In the genomic region with DNA sequence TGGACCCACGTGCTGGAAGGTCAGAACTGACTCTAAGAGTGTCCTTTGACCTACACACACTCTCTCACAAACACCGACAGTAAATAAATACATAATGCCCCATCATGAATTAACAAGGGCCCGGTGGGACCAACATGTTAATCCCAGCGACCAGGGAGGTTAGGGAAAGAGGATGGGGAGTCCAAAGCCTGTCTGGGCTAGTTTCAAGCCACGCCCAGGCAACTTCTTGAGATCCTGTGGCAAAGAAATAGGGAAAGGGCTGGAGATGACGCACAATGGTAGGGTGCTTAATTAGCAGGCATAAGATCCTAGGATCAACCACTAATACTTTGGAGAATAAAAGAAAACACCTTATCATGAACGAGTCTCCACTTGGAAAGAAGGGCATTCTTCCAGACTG, we compare ENCODE assay signal across 9 mouse cellular contexts. TPM values are rescaled to one million over a fixed set of nuclear protein-coding genes. Genes with fewer than 3 reads are reported as not detected.
DNase-seq lines count a peak whose midpoint lies in the region; ATAC-seq and TF ChIP-seq lines count a peak whose summit lies in the region.
"Had no signal": no experiment of that assay in that cellular context is flagged by ENCODE, and none has a peak within 500 bp of the region (broad histone marks: within the 10 kb centered on the region; RNA-seq: fewer than 3 reads in every experiment).

No protein-coding gene starts in this region.

- ATAC-seq in embryonic facial prominence, embryonic 15.5 days (ENCODE audit: insufficient number of reproducible peaks, low FRiP score, low TSS enrichment, low read depth) = no peak
- no peak for ATAC-seq in limb, embryonic 14.5 days (ENCODE audit: low FRiP score, low read depth)
- no peak for ATAC-seq in stomach, embryonic 14.5 days (ENCODE audit: insufficient number of reproducible peaks, insufficient read depth, low FRiP score, low read depth)

- H3K9ac ChIP-seq in liver, adult 2 months (ENCODE audit: low read depth, low read length) = no peak overlapping the region
- H3K9ac ChIP-seq in embryonic facial prominence, embryonic 15.5 days = no peak overlapping the region
- 0 out of 2 replicates have a peak overlapping the region, but pooled peaks have one; percentile 6 for H3K9ac ChIP-seq in limb, embryonic 14.5 days (ENCODE audit: low read depth, low read length, severe bottlenecking)
- no peak overlapping the region for H3K9ac ChIP-seq in stomach, embryonic 14.5 days (replicated peaks; ENCODE audit: low read depth, low read length)

- H3K4me1 ChIP-seq in liver, adult 2 months (ENCODE audit: control insufficient read depth, insufficient read depth, low read length) = peaks cover 6% of the 10 kb centered on the region; the same call in 1 of the 2 replicates
- H3K4me1 ChIP-seq in embryonic facial prominence, embryonic 15.5 days = peaks cover 16% of the 10 kb centered on the region
- peaks cover 6% of the 10 kb centered on the region; the same call in 1 of the 2 replicates for H3K4me1 ChIP-seq in limb, embryonic 14.5 days (ENCODE audit: control insufficient read depth, insufficient read depth, low read length)
- peaks cover 6% of the 10 kb centered on the region; the same call in 1 of the 2 replicates for H3K4me1 ChIP-seq in stomach, embryonic 14.5 days (ENCODE audit: control insufficient read depth, insufficient read depth, low read length)

- WGBS in liver, adult 2 months = 43% methylated on average over 7 of the region's 7 CpGs
- WGBS in embryonic facial prominence, embryonic 15.5 days = 67% methylated on average over 7 of the region's 7 CpGs
- 77% methylated on average over 7 of the region's 7 CpGs for WGBS in limb, embryonic 14.5 days
- 72% methylated on average over 7 of the region's 7 CpGs for WGBS in stomach, embryonic 14.5 days

- no peaks in the 10 kb centered on the region for H3K9me3 ChIP-seq in embryonic facial prominence, embryonic 15.5 days (replicated peaks)
- no peaks in the 10 kb centered on the region for H3K9me3 ChIP-seq in limb, embryonic 14.5 days (ENCODE audit: control insufficient read depth, low read length)
- no peaks in the 10 kb centered on the region for H3K9me3 ChIP-seq in stomach, embryonic 14.5 days (ENCODE audit: control insufficient read depth, low read depth, low read length)

- no peaks in the 10 kb centered on the region for H3K36me3 ChIP-seq in liver, adult 2 months (ENCODE audit: control insufficient read depth, insufficient read depth, low read length)
- peaks cover 43% of the 10 kb centered on the region for H3K36me3 ChIP-seq in embryonic facial prominence, embryonic 15.5 days
- H3K36me3 ChIP-seq in limb, embryonic 14.5 days (ENCODE audit: control insufficient read depth, insufficient read depth, low read length) = peaks cover 36% of the 10 kb centered on the region
- H3K36me3 ChIP-seq in stomach, embryonic 14.5 days (ENCODE audit: control insufficient read depth, insufficient read depth, low read length) = peaks cover 23% of the 10 kb centered on the region

- H3K27ac ChIP-seq in liver, adult 2 months (replicated peaks; ENCODE audit: insufficient read depth, low read depth, low read length) = no peak overlapping the region
- H3K27ac ChIP-seq in embryonic facial prominence, embryonic 15.5 days (replicated peaks) = no peak overlapping the region
- H3K27ac ChIP-seq in limb, embryonic 14.5 days (replicated peaks; ENCODE audit: low read depth, low read length) = no peak overlapping the region
- H3K27ac ChIP-seq in stomach, embryonic 14.5 days (ENCODE audit: low read length) = no peak overlapping the region

- H3K79me2 ChIP-seq in liver, adult 2 months (ENCODE audit: control insufficient read depth, insufficient read depth, low read length) = peaks cover 2% of the 10 kb centered on the region

- no peak for TF ChIP-seq POLR2A in liver, adult 2 months (IDR thresholded peaks at IDR 0.05; ENCODE audit: extremely low read depth, insufficient read depth, low read length)
- no peak for TF ChIP-seq POLR2A in limb, embryonic 14.5 days (IDR thresholded peaks at IDR 0.05; ENCODE audit: borderline replicate concordance, extremely low read depth, insufficient read depth, insufficient read length)

- no peak overlapping the region for H3K4me3 ChIP-seq in liver, adult 2 months (ENCODE audit: insufficient read depth, low read depth, low read length)
- H3K4me3 ChIP-seq in embryonic facial prominence, embryonic 15.5 days (replicated peaks) = peak overlapping the region; percentile 18
- no peak overlapping the region; the same call in 1 of the 2 replicates for H3K4me3 ChIP-seq in limb, embryonic 14.5 days (replicated peaks; ENCODE audit: low read length)
- peak overlapping the region; percentile 1; the same call in 1 of the 2 replicates for H3K4me3 ChIP-seq in stomach, embryonic 14.5 days (ENCODE audit: low read depth, low read length)

- peak overlapping the region; percentile 38 for H3K4me2 ChIP-seq in embryonic facial prominence, embryonic 15.5 days (replicated peaks)
- H3K4me2 ChIP-seq in limb, embryonic 14.5 days (replicated peaks; ENCODE audit: low read depth, low read length, severe bottlenecking) = peak overlapping the region; percentile 33
- peak overlapping the region; percentile 24 for H3K4me2 ChIP-seq in stomach, embryonic 14.5 days (replicated peaks; ENCODE audit: low read depth, low read length)

- peak; percentile 37 for DNase-seq in liver, adult 2 months (ENCODE audit: extremely low read depth, low read depth, low spot score)
- DNase-seq in liver = no peak
- no peak for DNase-seq in limb, embryonic 14.5 days (ENCODE audit: low spot score)
- no peak for DNase-seq in thymus, adult 18-20 months
- no peak for DNase-seq in layer of hippocampus, adult 18-20 months (ENCODE audit: low spot score in 2 of 2)
- no peak for DNase-seq in retina, postnatal 1 day
- DNase-seq: kidney, adult 18-20 months had no signal

- no peaks in the 10 kb centered on the region for H3K27me3 ChIP-seq in liver, adult 2 months (ENCODE audit: control insufficient read depth, insufficient read depth, low read length)
- no peaks in the 10 kb centered on the region for H3K27me3 ChIP-seq in embryonic facial prominence, embryonic 15.5 days
- no peaks in the 10 kb centered on the region for H3K27me3 ChIP-seq in limb, embryonic 14.5 days (ENCODE audit: control insufficient read depth, insufficient read depth, low read length)
- no peaks in the 10 kb centered on the region for H3K27me3 ChIP-seq in stomach, embryonic 14.5 days (ENCODE audit: control insufficient read depth, insufficient read depth, low read length)

- TF ChIP-seq CTCF in liver, adult 2 months (IDR thresholded peaks at IDR 0.05; ENCODE audit: low read depth, low read length) = no peak

RNA-seq across cellular contexts. Expression of gene Cenpt, which starts 2.5 kb away (rescaled TPM):
- 0.92 and 1.4 TPM in 2 replicates for total RNA-seq in liver, adult 2 months (2014; rRNA removed)
- 1.9 and 2.1 TPM in 2 replicates for polyA plus RNA-seq in liver, adult 2 months (2012; rRNA removed)
- 44.9 and 46.9 TPM in 2 replicates for polyA plus RNA-seq in embryonic facial prominence, embryonic 15.5 days (2015; fragmentation: Nextera tagmentation; extraction: Ambion mirVana)
- polyA plus RNA-seq in limb, embryonic 14.5 days (2012; rRNA removed) = 92.2 and 98.0 TPM in 2 replicates
- 41.5 and 45.7 TPM in 2 replicates for polyA plus RNA-seq in limb, embryonic 14.5 days (2014; fragmentation: Nextera tagmentation; extraction: Ambion mirVana)
- polyA plus RNA-seq in stomach, embryonic 14.5 days (2014; fragmentation: Nextera tagmentation; extraction: Ambion mirVana) = 47.2 and 52.3 TPM in 2 replicates
- 10 to 100 TPM; 12.6 to 12.9 TPM for total RNA-seq in layer of hippocampus, adult 18-20 months (2021)

RNA-seq across cellular contexts. Expression of gene Thap11, which starts 4.3 kb away (rescaled TPM):
- total RNA-seq in liver, adult 2 months (2014; rRNA removed) = 11.3 and 15.6 TPM in 2 replicates
- polyA plus RNA-seq in liver, adult 2 months (2012; rRNA removed) = 26.9 and 28.5 TPM in 2 replicates
- polyA plus RNA-seq in embryonic facial prominence, embryonic 15.5 days (2015; fragmentation: Nextera tagmentation; extraction: Ambion mirVana) = 73.2 and 75.8 TPM in 2 replicates
- 70.7 and 83.1 TPM in 2 replicates for polyA plus RNA-seq in limb, embryonic 14.5 days (2012; rRNA removed)
- polyA plus RNA-seq in limb, embryonic 14.5 days (2014; fragmentation: Nextera tagmentation; extraction: Ambion mirVana) = 62.5 and 68.4 TPM in 2 replicates
- polyA plus RNA-seq in stomach, embryonic 14.5 days (2014; fragmentation: Nextera tagmentation; extraction: Ambion mirVana) = 51.4 and 56.4 TPM in 2 replicates
- 10 to 100 TPM; 43.0 to 46.5 TPM for total RNA-seq in layer of hippocampus, adult 18-20 months (2021)

RNA-seq across cellular contexts. Expression of gene Nutf2, which starts 9.8 kb away (rescaled TPM):
- total RNA-seq in liver, adult 2 months (2014; rRNA removed) = 21.6 and 28.1 TPM in 2 replicates
- 23.9 and 29.3 TPM in 2 replicates for polyA plus RNA-seq in liver, adult 2 months (2012; rRNA removed)
- polyA plus RNA-seq in embryonic facial prominence, embryonic 15.5 days (2015; fragmentation: Nextera tagmentation; extraction: Ambion mirVana) = 150 and 188 TPM in 2 replicates
- 239 and 249 TPM in 2 replicates for polyA plus RNA-seq in limb, embryonic 14.5 days (2012; rRNA removed)
- 259 and 271 TPM in 2 replicates for polyA plus RNA-seq in limb, embryonic 14.5 days (2014; fragmentation: Nextera tagmentation; extraction: Ambion mirVana)
- 265 and 276 TPM in 2 replicates for polyA plus RNA-seq in stomach, embryonic 14.5 days (2014; fragmentation: Nextera tagmentation; extraction: Ambion mirVana)
- total RNA-seq in layer of hippocampus, adult 18-20 months (2021) = 10 to 100 TPM; 29.0 to 41.5 TPM

RNA-seq across cellular contexts. Expression of gene Tsnaxip1, which starts 23.1 kb away (rescaled TPM):
- total RNA-seq in liver, adult 2 months (2014; rRNA removed) = not detected in 2 replicates
- not detected in 2 replicates for polyA plus RNA-seq in liver, adult 2 months (2012; rRNA removed)
- 3.5 and 7.2 TPM in 2 replicates for polyA plus RNA-seq in embryonic facial prominence, embryonic 15.5 days (2015; fragmentation: Nextera tagmentation; extraction: Ambion mirVana)
- 0.06 and 0.19 TPM in 2 replicates for polyA plus RNA-seq in limb, embryonic 14.5 days (2012; rRNA removed)
- polyA plus RNA-seq in limb, embryonic 14.5 days (2014; fragmentation: Nextera tagmentation; extraction: Ambion mirVana) = 0.18 and 0.62 TPM in 2 replicates
- polyA plus RNA-seq in stomach, embryonic 14.5 days (2014; fragmentation: Nextera tagmentation; extraction: Ambion mirVana) = 0.30 TPM in 1 of 2 replicates, not detected in the other
- total RNA-seq in layer of hippocampus, adult 18-20 months (2021) = under 1 TPM in 1 of 2 experiments, not detected in 1; 0.25 TPM

RNA-seq across cellular contexts. Expression of gene Ranbp10, which starts 23.5 kb away (rescaled TPM):
- total RNA-seq in liver, adult 2 months (2014; rRNA removed) = 19.7 and 26.9 TPM in 2 replicates
- 37.1 and 38.0 TPM in 2 replicates for polyA plus RNA-seq in liver, adult 2 months (2012; rRNA removed)
- 12.5 and 12.9 TPM in 2 replicates for polyA plus RNA-seq in embryonic facial prominence, embryonic 15.5 days (2015; fragmentation: Nextera tagmentation; extraction: Ambion mirVana)
- polyA plus RNA-seq in limb, embryonic 14.5 days (2012; rRNA removed) = 31.3 and 37.4 TPM in 2 replicates
- polyA plus RNA-seq in limb, embryonic 14.5 days (2014; fragmentation: Nextera tagmentation; extraction: Ambion mirVana) = 12.2 and 15.0 TPM in 2 replicates
- polyA plus RNA-seq in stomach, embryonic 14.5 days (2014; fragmentation: Nextera tagmentation; extraction: Ambion mirVana) = 15.0 and 18.4 TPM in 2 replicates
- total RNA-seq in layer of hippocampus, adult 18-20 months (2021) = 10 to 100 TPM; 24.7 to 25.7 TPM

Comparison
In these comparisons a context has a peak if more than half of its experiments do, and no peak if none do; other contexts are left out.
1. H3K4me3 ChIP-seq: peak in embryonic facial prominence, embryonic 15.5 days (single experiment) and stomach, embryonic 14.5 days (single experiment); none in liver, adult 2 months (single experiment) and limb, embryonic 14.5 days (single experiment).
2. RNA of gene Cenpt, which starts 2.5 kb away (polyA plus RNA-seq): 41.5 to 98.0 TPM in limb, embryonic 14.5 days, 47.2 to 52.3 TPM in stomach, embryonic 14.5 days and 44.9 to 46.9 TPM in embryonic facial prominence, embryonic 15.5 days; 1.9 to 2.1 TPM in liver, adult 2 months; every median in the first group is over 10 times any median in the second.
3. Peak in every context shown above with its lines, with median percentiles within 50 percentile points of each other: H3K4me2 ChIP-seq.